Mouse (Mus musculus): ENCODE measurements around the gene Adam10. TPM values are rescaled to one million over a fixed set of nuclear protein-coding genes. Genes with fewer than 3 reads are reported as not detected.
A peak's percentile ranks its signal among the peaks of the same experiment; 100 is the strongest.

Gene Adam10
- polyA plus RNA-seq, 1 experiment from 2014 or later, result 70.3 TPM

- H3K36me3 ChIP-seq (replicated peaks; ENCODE audit: control insufficient read depth, insufficient read depth, low read depth, low read length), result no peaks in the 10 kb centered on the region
- H3K9ac ChIP-seq (replicated peaks; ENCODE audit: low read length), result no peak overlapping the region
- H3K4me3 ChIP-seq (ENCODE audit: low read depth, low read length), result no peak overlapping the region
- ATAC-seq (replicated peaks; ENCODE audit: insufficient number of reproducible peaks, low FRiP score, low TSS enrichment, low read depth) (no peak), DNase-seq (ENCODE audit: low spot score) (no peak)
- H3K9me3 ChIP-seq (replicated peaks; ENCODE audit: control insufficient read depth, low read length), result no peaks in the 10 kb centered on the region
- WGBS, result 85% methylated on average over 2 of the region's 2 CpGs
- H3K27me3 ChIP-seq (ENCODE audit: control insufficient read depth, insufficient read depth, low read length), result no peaks in the 10 kb centered on the region
- no peak overlapping the region for H3K27ac ChIP-seq (replicated peaks; ENCODE audit: low read depth, low read length)
- H3K4me1 ChIP-seq (ENCODE audit: control insufficient read depth, insufficient read depth, low read length), result no peaks in the 10 kb centered on the region
- H3K4me2 ChIP-seq (ENCODE audit: low read depth, low read length), result no peak overlapping the region
Measured at GRCm38 (mm10) chr9:70695723-70696122, 16.9 kb downstream of the Adam10 start.

GRCm38 (mm10) chr9:70698090-70698489 lies 19.3 kb downstream of the Adam10 start:
- DNase-seq (ENCODE audit: low spot score) (no peak), ATAC-seq (replicated peaks; ENCODE audit: insufficient number of reproducible peaks, low FRiP score, low TSS enrichment, low read depth) (no peak)
- Histone ChIP-seq H3K4me3 (ENCODE audit: low read depth, low read length) (no peak overlapping the region), H3K27ac (replicated peaks; ENCODE audit: low read depth, low read length) (no peak overlapping the region), H3K9me3 (replicated peaks; ENCODE audit: control insufficient read depth, low read length) (no peaks in the 10 kb centered on the region), H3K27me3 (ENCODE audit: control insufficient read depth, insufficient read depth, low read length) (no peaks in the 10 kb centered on the region), H3K4me1 (ENCODE audit: control insufficient read depth, insufficient read depth, low read length) (no peaks in the 10 kb centered on the region), H3K36me3 (replicated peaks; ENCODE audit: control insufficient read depth, insufficient read depth, low read depth, low read length) (no peaks in the 10 kb centered on the region), H3K4me2 (ENCODE audit: low read depth, low read length) (no peak overlapping the region), H3K9ac (replicated peaks; ENCODE audit: low read length) (no peak overlapping the region)
- 79% methylated on average over 1 of the region's 1 CpGs for WGBS

- no peaks in the 10 kb centered on the region for H3K4me1 ChIP-seq (ENCODE audit: control insufficient read depth, insufficient read depth, low read length)
- ATAC-seq (replicated peaks; ENCODE audit: insufficient number of reproducible peaks, low FRiP score, low TSS enrichment, low read depth) (no peak), DNase-seq (ENCODE audit: low spot score) (no peak)
- H3K9ac ChIP-seq (replicated peaks; ENCODE audit: low read length), result no peak overlapping the region
- 92% methylated on average over 5 of the region's 5 CpGs for WGBS
- no peaks in the 10 kb centered on the region for H3K36me3 ChIP-seq (replicated peaks; ENCODE audit: control insufficient read depth, insufficient read depth, low read depth, low read length)
- no peak overlapping the region for H3K4me3 ChIP-seq (ENCODE audit: low read depth, low read length)
- H3K27ac ChIP-seq (replicated peaks; ENCODE audit: low read depth, low read length), result no peak overlapping the region
- no peak overlapping the region for H3K4me2 ChIP-seq (ENCODE audit: low read depth, low read length)
- no peaks in the 10 kb centered on the region for H3K9me3 ChIP-seq (replicated peaks; ENCODE audit: control insufficient read depth, low read length)
- no peaks in the 10 kb centered on the region for H3K27me3 ChIP-seq (ENCODE audit: control insufficient read depth, insufficient read depth, low read length)
Measured at GRCm38 (mm10) chr9:70703597-70704203, 24.9 kb downstream of the Adam10 start.

GRCm38 (mm10) chr9:70706444-70706843 lies 27.6 kb downstream of the Adam10 start:
- Histone ChIP-seq H3K36me3 (replicated peaks; ENCODE audit: control insufficient read depth, insufficient read depth, low read depth, low read length) (no peaks in the 10 kb centered on the region), H3K4me2 (ENCODE audit: low read depth, low read length) (no peak overlapping the region), H3K9me3 (replicated peaks; ENCODE audit: control insufficient read depth, low read length) (no peaks in the 10 kb centered on the region), H3K27ac (replicated peaks; ENCODE audit: low read depth, low read length) (no peak overlapping the region), H3K9ac (replicated peaks; ENCODE audit: low read length) (no peak overlapping the region), H3K4me1 (ENCODE audit: control insufficient read depth, insufficient read depth, low read length) (no peaks in the 10 kb centered on the region), H3K27me3 (ENCODE audit: control insufficient read depth, insufficient read depth, low read length) (no peaks in the 10 kb centered on the region), H3K4me3 (ENCODE audit: low read depth, low read length) (no peak overlapping the region)
- 96% methylated on average over 1 of the region's 1 CpGs for WGBS
- ATAC-seq (replicated peaks; ENCODE audit: insufficient number of reproducible peaks, low FRiP score, low TSS enrichment, low read depth) (no peak), DNase-seq (ENCODE audit: low spot score) (no peak)

GRCm38 (mm10) chr9:70729544-70729943 lies 50.7 kb downstream of the Adam10 start:
- no peak overlapping the region for H3K27ac ChIP-seq (replicated peaks; ENCODE audit: low read depth, low read length)
- H3K9me3 ChIP-seq (replicated peaks; ENCODE audit: control insufficient read depth, low read length), result no peaks in the 10 kb centered on the region
- no peak for ATAC-seq (replicated peaks; ENCODE audit: insufficient number of reproducible peaks, low FRiP score, low TSS enrichment, low read depth)
- DNase-seq (ENCODE audit: low spot score), result peak; percentile 2
- WGBS, result 63% methylated on average over 2 of the region's 2 CpGs
- no peak overlapping the region for H3K4me2 ChIP-seq (ENCODE audit: low read depth, low read length)
- no peaks in the 10 kb centered on the region for H3K27me3 ChIP-seq (ENCODE audit: control insufficient read depth, insufficient read depth, low read length)
- H3K4me3 ChIP-seq (ENCODE audit: low read depth, low read length), result no peak overlapping the region
- no peaks in the 10 kb centered on the region for H3K4me1 ChIP-seq (ENCODE audit: control insufficient read depth, insufficient read depth, low read length)
- no peak overlapping the region for H3K9ac ChIP-seq (replicated peaks; ENCODE audit: low read length)
- no peaks in the 10 kb centered on the region for H3K36me3 ChIP-seq (replicated peaks; ENCODE audit: control insufficient read depth, insufficient read depth, low read depth, low read length)

GRCm38 (mm10) chr9:70731079-70731478 lies 52.3 kb downstream of the Adam10 start:
- no peaks in the 10 kb centered on the region for H3K27me3 ChIP-seq (ENCODE audit: control insufficient read depth, insufficient read depth, low read length)
- DNase-seq (ENCODE audit: low spot score), result no peak
- H3K4me1 ChIP-seq (ENCODE audit: control insufficient read depth, insufficient read depth, low read length), result no peaks in the 10 kb centered on the region
- H3K9ac ChIP-seq (replicated peaks; ENCODE audit: low read length), result no peak overlapping the region
- H3K27ac ChIP-seq (replicated peaks; ENCODE audit: low read depth, low read length), result no peak overlapping the region
- H3K9me3 ChIP-seq (replicated peaks; ENCODE audit: control insufficient read depth, low read length), result no peaks in the 10 kb centered on the region
- no peak for ATAC-seq (replicated peaks; ENCODE audit: insufficient number of reproducible peaks, low FRiP score, low TSS enrichment, low read depth)
- H3K4me3 ChIP-seq (ENCODE audit: low read depth, low read length), result no peak overlapping the region
- H3K4me2 ChIP-seq (ENCODE audit: low read depth, low read length), result no peak overlapping the region
- no peaks in the 10 kb centered on the region for H3K36me3 ChIP-seq (replicated peaks; ENCODE audit: control insufficient read depth, insufficient read depth, low read depth, low read length)

- no peaks in the 10 kb centered on the region for H3K4me1 ChIP-seq (ENCODE audit: control insufficient read depth, insufficient read depth, low read length)
- 85% methylated on average over 2 of the region's 2 CpGs for WGBS
- no peak overlapping the region for H3K9ac ChIP-seq (replicated peaks; ENCODE audit: low read length)
- no peaks in the 10 kb centered on the region for H3K27me3 ChIP-seq (ENCODE audit: control insufficient read depth, insufficient read depth, low read length)
- no peak overlapping the region for H3K4me2 ChIP-seq (ENCODE audit: low read depth, low read length)
- DNase-seq (ENCODE audit: low spot score) (no peak), ATAC-seq (replicated peaks; ENCODE audit: insufficient number of reproducible peaks, low FRiP score, low TSS enrichment, low read depth) (no peak)
- H3K36me3 ChIP-seq (replicated peaks; ENCODE audit: control insufficient read depth, insufficient read depth, low read depth, low read length), result no peaks in the 10 kb centered on the region
- H3K27ac ChIP-seq (replicated peaks; ENCODE audit: low read depth, low read length), result no peak overlapping the region
- no peak overlapping the region for H3K4me3 ChIP-seq (ENCODE audit: low read depth, low read length)
- no peaks in the 10 kb centered on the region for H3K9me3 ChIP-seq (replicated peaks; ENCODE audit: control insufficient read depth, low read length)
Measured at GRCm38 (mm10) chr9:70733208-70733607, 54.4 kb downstream of the Adam10 start.

GRCm38 (mm10) chr9:70739998-70740397 lies 61.2 kb downstream of the Adam10 start:
- Histone ChIP-seq H3K4me1 (ENCODE audit: control insufficient read depth, insufficient read depth, low read length) (no peaks in the 10 kb centered on the region), H3K4me3 (ENCODE audit: low read depth, low read length) (no peak overlapping the region), H3K27me3 (ENCODE audit: control insufficient read depth, insufficient read depth, low read length) (no peaks in the 10 kb centered on the region), H3K4me2 (ENCODE audit: low read depth, low read length) (no peak overlapping the region), H3K9me3 (replicated peaks; ENCODE audit: control insufficient read depth, low read length) (no peaks in the 10 kb centered on the region), H3K9ac (replicated peaks; ENCODE audit: low read length) (no peak overlapping the region), H3K36me3 (replicated peaks; ENCODE audit: control insufficient read depth, insufficient read depth, low read depth, low read length) (no peaks in the 10 kb centered on the region), H3K27ac (replicated peaks; ENCODE audit: low read depth, low read length) (no peak overlapping the region)
- DNase-seq (ENCODE audit: low spot score) (no peak), ATAC-seq (replicated peaks; ENCODE audit: insufficient number of reproducible peaks, low FRiP score, low TSS enrichment, low read depth) (no peak)
- 89% methylated on average over 5 of the region's 5 CpGs for WGBS

Measured in embryonic facial prominence, embryonic 11.5 days (tissue).